ENCODE assay signal across 8 mouse cellular contexts in the genomic region with DNA sequence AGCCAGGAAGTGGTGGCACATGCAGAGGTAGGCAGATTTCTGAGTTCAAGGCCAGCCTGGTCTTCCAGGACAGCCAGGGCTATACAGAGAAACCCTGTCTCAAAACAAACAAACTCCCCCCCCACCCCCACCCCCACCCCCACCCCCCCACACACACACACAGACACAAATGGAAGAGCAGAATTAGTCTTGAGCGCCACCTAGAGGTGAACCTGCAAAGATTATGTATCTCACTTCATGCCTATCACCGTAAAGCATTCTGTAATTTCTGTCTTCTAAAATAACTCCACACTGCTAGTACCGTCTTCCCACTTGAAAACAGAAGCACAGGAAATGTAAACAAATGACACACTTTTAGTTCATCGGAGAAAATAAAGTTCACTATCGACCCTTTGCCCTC. TPM values are rescaled to one million over a fixed set of nuclear protein-coding genes. Genes with fewer than 3 reads are reported as not detected.
A peak's percentile ranks its signal among the peaks of the same experiment; 100 is the strongest.
DNase-seq lines count a peak whose midpoint lies in the region; ATAC-seq lines count a peak whose summit lies in the region.

No protein-coding gene starts in this region.

- no peaks in the 10 kb centered on the region for H3K9me3 ChIP-seq in limb, embryonic 11.5 days (ENCODE audit: control insufficient read depth, low read length)
- no peaks in the 10 kb centered on the region for H3K9me3 ChIP-seq in limb, embryonic 10.5 days (replicated peaks)
- H3K9me3 ChIP-seq in forebrain, embryonic 11.5 days (ENCODE audit: control insufficient read depth, low read length): no peaks in the 10 kb centered on the region
- no peaks in the 10 kb centered on the region for H3K9me3 ChIP-seq in midbrain, embryonic 16.5 days (replicated peaks; ENCODE audit: control insufficient read depth, low read length, poor library complexity, severe bottlenecking)

- DNase-seq in cerebellum, adult 18-20 months: peak; percentile 39 to 41
- peak; percentile 43 for DNase-seq in limb, embryonic 11.5 days (ENCODE audit: low spot score)
- DNase-seq in limb, embryonic 10.5 days (ENCODE audit: low spot score): no peak
- DNase-seq in adipocyte (ENCODE audit: low spot score): peak; percentile 63
- DNase-seq in forebrain, embryonic 11.5 days (ENCODE audit: low spot score): peak; percentile 63

- no peak overlapping the region for H3K27ac ChIP-seq in limb, embryonic 11.5 days (replicated peaks; ENCODE audit: low read depth, low read length)
- no peak overlapping the region for H3K27ac ChIP-seq in limb, embryonic 10.5 days
- H3K27ac ChIP-seq in forebrain, embryonic 11.5 days (ENCODE audit: low read depth, low read length): no peak overlapping the region
- H3K27ac ChIP-seq in midbrain, embryonic 16.5 days (ENCODE audit: low read length): no peak overlapping the region

- no peak overlapping the region for H3K4me3 ChIP-seq in limb, embryonic 11.5 days (ENCODE audit: low read depth, low read length)
- H3K4me3 ChIP-seq in limb, embryonic 10.5 days: no peak overlapping the region
- no peak overlapping the region for H3K4me3 ChIP-seq in forebrain, embryonic 11.5 days (ENCODE audit: low read depth, low read length)
- no peak overlapping the region for H3K4me3 ChIP-seq in midbrain, embryonic 16.5 days (ENCODE audit: low read depth, low read length)

- no peaks in the 10 kb centered on the region for H3K4me1 ChIP-seq in limb, embryonic 11.5 days (ENCODE audit: control insufficient read depth, insufficient read depth, low read length)
- H3K4me1 ChIP-seq in limb, embryonic 10.5 days: no peaks in the 10 kb centered on the region
- peaks cover under 1% of the 10 kb centered on the region for H3K4me1 ChIP-seq in forebrain, embryonic 11.5 days (replicated peaks; ENCODE audit: control insufficient read depth, insufficient read depth, low read length)
- no peaks in the 10 kb centered on the region for H3K4me1 ChIP-seq in midbrain, embryonic 16.5 days (ENCODE audit: control insufficient read depth, insufficient read depth, low read length)

- H3K36me3 ChIP-seq in limb, embryonic 11.5 days (ENCODE audit: control insufficient read depth, insufficient read depth, low read length): no peaks in the 10 kb centered on the region; the same call in 1 of the 2 replicates
- H3K36me3 ChIP-seq in limb, embryonic 10.5 days: peaks cover 10% of the 10 kb centered on the region; the same call in 1 of the 2 replicates
- H3K36me3 ChIP-seq in forebrain, embryonic 11.5 days (ENCODE audit: control insufficient read depth, insufficient read depth, low read length): no peaks in the 10 kb centered on the region
- no peaks in the 10 kb centered on the region; the same call in 1 of the 2 replicates for H3K36me3 ChIP-seq in midbrain, embryonic 16.5 days (ENCODE audit: control insufficient read depth, insufficient read depth, low read length)

- WGBS in limb, embryonic 11.5 days: 57% methylated on average over 5 of the region's 5 CpGs
- 57% methylated on average over 5 of the region's 5 CpGs for WGBS in limb, embryonic 10.5 days
- 57% methylated on average over 5 of the region's 5 CpGs for WGBS in forebrain, embryonic 11.5 days
- 50% methylated on average over 5 of the region's 5 CpGs for WGBS in midbrain, embryonic 16.5 days

- H3K4me2 ChIP-seq in limb, embryonic 11.5 days (ENCODE audit: low read depth, severe bottlenecking): no peak overlapping the region
- H3K4me2 ChIP-seq in forebrain, embryonic 11.5 days (ENCODE audit: low read depth, low read length, severe bottlenecking): no peak overlapping the region
- no peak overlapping the region for H3K4me2 ChIP-seq in midbrain, embryonic 16.5 days (ENCODE audit: low read length)

- no peaks in the 10 kb centered on the region for H3K27me3 ChIP-seq in limb, embryonic 11.5 days (ENCODE audit: control insufficient read depth, insufficient read depth, low read length)
- H3K27me3 ChIP-seq in limb, embryonic 10.5 days (ENCODE audit: low read depth, poor library complexity, severe bottlenecking): no peaks in the 10 kb centered on the region
- no peaks in the 10 kb centered on the region for H3K27me3 ChIP-seq in forebrain, embryonic 11.5 days (ENCODE audit: control insufficient read depth, insufficient read depth, low read length)
- H3K27me3 ChIP-seq in midbrain, embryonic 16.5 days (ENCODE audit: control insufficient read depth, insufficient read depth, low read depth, low read length): no peaks in the 10 kb centered on the region

- ATAC-seq in cerebellum, adult (ENCODE audit: insufficient number of reproducible peaks, low FRiP score, low TSS enrichment): no peak
- no peak for ATAC-seq in limb, embryonic 11.5 days (ENCODE audit: insufficient number of reproducible peaks, low FRiP score, low TSS enrichment, low read depth)
- no peak for ATAC-seq in forebrain, embryonic 11.5 days (replicated peaks; ENCODE audit: low FRiP score)
- peak; percentile 25; the same call in 1 of the 2 replicates for ATAC-seq in midbrain, embryonic 16.5 days
- ATAC-seq in megakaryocyte-erythroid progenitor cell, adult 5-6 weeks (replicated peaks; ENCODE audit: low FRiP score, low TSS enrichment, poor library complexity, severe bottlenecking): no peak

- H3K9ac ChIP-seq in limb, embryonic 11.5 days (ENCODE audit: low read length): no peak overlapping the region
- no peak overlapping the region for H3K9ac ChIP-seq in forebrain, embryonic 11.5 days (ENCODE audit: low read length)
- H3K9ac ChIP-seq in midbrain, embryonic 16.5 days (ENCODE audit: low read depth, low read length): no peak overlapping the region

RNA-seq across cellular contexts. Expression of a gene that starts 43.2 kb away (rescaled TPM):
- polyA plus RNA-seq in limb, embryonic 11.5 days (2014; fragmentation: Nextera tagmentation; extraction: Ambion mirVana): 12.5 and 15.8 TPM in 2 replicates
- polyA plus RNA-seq in limb, embryonic 10.5 days (2016; fragmentation: Nextera tagmentation; extraction: Ambion mirVana): 7.3 and 11.0 TPM in 2 replicates
- 14.7 and 15.2 TPM in 2 replicates for polyA plus RNA-seq in forebrain, embryonic 11.5 days (2014; fragmentation: Nextera tagmentation; extraction: Ambion mirVana)
- polyA plus RNA-seq in midbrain, embryonic 16.5 days (2015; fragmentation: Nextera tagmentation; extraction: Ambion mirVana): 12.6 and 15.2 TPM in 2 replicates
- 1.5 and 9.1 TPM in 2 replicates for total RNA-seq in megakaryocyte-erythroid progenitor cell, adult 5-6 weeks (2014; fragmentation: Nextera tagmentation)
- 2.1 and 5.8 TPM in 2 replicates for total RNA-seq in megakaryocyte-erythroid progenitor cell, adult 5-6 weeks (2017)
